Mouse (Mus musculus): ENCODE data around the gene Psmd14. TPM values are rescaled to one million over a fixed set of nuclear protein-coding genes. Genes with fewer than 3 reads are reported as not detected.

Psmd14 gene
- polyA plus RNA-seq, 1 experiment from 2014 or later: 120 TPM

DNA sequence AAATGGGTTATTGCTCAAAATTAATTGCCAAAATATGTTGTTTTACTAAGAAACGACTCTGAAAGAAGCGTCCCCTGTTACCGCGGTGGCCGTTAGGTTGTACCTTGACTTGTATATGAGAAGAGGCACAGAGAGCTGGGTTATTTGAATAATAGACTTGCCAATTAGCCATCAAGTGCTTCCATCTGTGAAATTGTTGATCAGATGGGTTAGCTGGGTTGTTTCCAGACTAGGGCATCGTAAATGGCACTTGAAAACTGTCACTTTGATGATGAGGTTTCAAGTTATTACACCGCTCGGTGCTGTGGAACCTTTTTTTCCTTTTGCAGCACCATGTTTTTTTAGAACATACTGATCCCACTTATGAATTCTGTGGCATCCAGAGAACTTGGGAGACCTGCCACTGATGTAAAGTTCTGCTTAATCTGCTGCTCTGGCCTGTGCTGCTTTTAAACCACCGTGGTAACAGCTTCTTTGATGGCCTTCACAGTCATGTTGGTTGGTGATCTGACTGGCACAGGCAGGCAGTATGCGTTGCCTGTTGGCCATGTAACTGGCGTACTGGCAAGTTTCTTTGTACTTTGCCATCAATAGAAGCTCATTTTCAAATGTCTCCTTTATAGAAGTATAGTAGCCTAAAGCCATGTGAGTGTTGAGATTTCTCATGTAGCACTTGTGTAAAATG, 21.4 kb downstream of the Psmd14 start:
- WGBS: 95% methylated on average over 11 of the region's 11 CpGs
- ATAC-seq: no peak

DNA sequence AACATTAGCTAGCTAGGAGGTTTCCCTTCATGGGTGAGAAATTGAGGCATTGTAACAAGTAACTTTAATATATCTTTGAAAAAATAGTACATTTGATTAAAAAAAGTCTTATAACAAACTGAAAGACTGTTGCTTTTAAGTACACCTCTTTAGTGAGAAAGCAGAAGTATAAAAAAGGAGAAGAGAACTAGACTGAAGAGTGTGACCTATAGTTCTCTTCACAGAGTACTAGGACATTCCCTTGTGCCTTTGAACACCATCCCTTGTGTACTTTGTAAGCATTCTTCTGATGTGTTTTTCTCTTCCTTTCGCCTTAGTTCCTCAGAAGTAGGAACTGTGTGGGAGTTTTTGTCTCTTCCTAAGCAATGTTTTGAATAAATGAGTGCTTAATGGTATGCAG, 22.7 kb downstream of the Psmd14 start:
- H3K27ac ChIP-seq (ENCODE audit: low read depth, low read length): no peak overlapping the region
- 88% methylated on average over 1 of the region's 1 CpGs for WGBS
- TF ChIP-seq CTCF (IDR thresholded peaks at IDR 0.05; ENCODE audit: low read depth): no peak
- H3K36me3 ChIP-seq (ENCODE audit: control insufficient read depth, insufficient read depth): 0 out of 2 replicates have a peak, but pooled peaks cover 4% of the 10 kb centered on the region
- H3K4me3 ChIP-seq (ENCODE audit: low read depth, low read length): no peak overlapping the region
- no peaks in the 10 kb centered on the region for H3K9me3 ChIP-seq (ENCODE audit: control insufficient read depth)
- no peak overlapping the region for H3K9ac ChIP-seq (ENCODE audit: low read depth, low read length)
- H3K4me1 ChIP-seq (replicated peaks; ENCODE audit: control insufficient read depth, insufficient read depth, low read length): no peaks in the 10 kb centered on the region
- no peak overlapping the region for H3K4me2 ChIP-seq (replicated peaks; ENCODE audit: low read depth)
- no peak for ATAC-seq
- no peaks in the 10 kb centered on the region for H3K27me3 ChIP-seq (replicated peaks; ENCODE audit: control insufficient read depth, insufficient read depth, low read length)

More for the DNA sequence above, 21.4 kb downstream of the Psmd14 start:
- H3K4me2 ChIP-seq (replicated peaks; ENCODE audit: low read depth): no peak overlapping the region
- TF ChIP-seq CTCF (IDR thresholded peaks at IDR 0.05; ENCODE audit: low read depth): no peak
- no peak overlapping the region for H3K27ac ChIP-seq (ENCODE audit: low read depth, low read length)
- H3K4me1 ChIP-seq (replicated peaks; ENCODE audit: control insufficient read depth, insufficient read depth, low read length): no peaks in the 10 kb centered on the region
- H3K9me3 ChIP-seq (ENCODE audit: control insufficient read depth): no peaks in the 10 kb centered on the region
- no peaks in the 10 kb centered on the region for H3K27me3 ChIP-seq (replicated peaks; ENCODE audit: control insufficient read depth, insufficient read depth, low read length)
- no peak overlapping the region for H3K4me3 ChIP-seq (ENCODE audit: low read depth, low read length)
- H3K9ac ChIP-seq (ENCODE audit: low read depth, low read length): no peak overlapping the region
- H3K36me3 ChIP-seq (ENCODE audit: control insufficient read depth, insufficient read depth): 0 out of 2 replicates have a peak, but pooled peaks cover 4% of the 10 kb centered on the region

GRCm38 (mm10) chr2:61746051-61746450, 34.6 kb downstream of the Psmd14 start:
- Histone ChIP-seq H3K4me1 (replicated peaks; ENCODE audit: control insufficient read depth, insufficient read depth, low read length) (no peaks in the 10 kb centered on the region), H3K27ac (ENCODE audit: low read depth, low read length) (no peak overlapping the region), H3K9me3 (ENCODE audit: control insufficient read depth) (no peaks in the 10 kb centered on the region), H3K36me3 (ENCODE audit: control insufficient read depth, insufficient read depth) (no peaks in the 10 kb centered on the region; the same call in 1 of the 2 replicates), H3K27me3 (replicated peaks; ENCODE audit: control insufficient read depth, insufficient read depth, low read length) (no peaks in the 10 kb centered on the region), H3K9ac (ENCODE audit: low read depth, low read length) (no peak overlapping the region), H3K4me2 (replicated peaks; ENCODE audit: low read depth) (no peak overlapping the region), H3K4me3 (ENCODE audit: low read depth, low read length) (no peak overlapping the region)
- ATAC-seq: no peak
- TF ChIP-seq CTCF (IDR thresholded peaks at IDR 0.05; ENCODE audit: low read depth): no peak
- 54% methylated on average over 1 of the region's 1 CpGs for WGBS

DNA sequence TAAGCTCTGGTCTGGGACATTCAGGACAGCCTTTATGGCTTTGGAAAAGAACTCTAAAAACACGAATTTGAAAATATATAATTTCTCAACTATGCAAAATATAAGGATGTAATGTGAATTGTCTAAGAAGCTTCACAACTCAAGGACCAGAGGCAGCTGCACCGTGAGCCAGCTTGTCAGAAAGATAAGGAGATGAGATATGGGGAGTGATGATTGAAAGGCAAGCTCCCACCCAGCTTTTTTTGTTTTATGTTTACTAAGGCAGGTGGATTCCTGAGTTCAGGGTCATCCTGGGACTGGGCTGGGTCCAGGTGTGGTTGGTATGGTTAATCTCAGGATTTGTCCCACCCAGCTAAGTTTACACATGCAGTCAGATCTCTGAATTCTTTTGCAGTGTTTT, 35.1 kb downstream of the Psmd14 start:
- no peak for TF ChIP-seq CTCF (IDR thresholded peaks at IDR 0.05; ENCODE audit: low read depth)
- Histone ChIP-seq H3K9me3 (ENCODE audit: control insufficient read depth) (no peaks in the 10 kb centered on the region), H3K4me2 (replicated peaks; ENCODE audit: low read depth) (no peak overlapping the region), H3K36me3 (ENCODE audit: control insufficient read depth, insufficient read depth) (no peaks in the 10 kb centered on the region; the same call in 1 of the 2 replicates), H3K9ac (ENCODE audit: low read depth, low read length) (no peak overlapping the region), H3K27ac (ENCODE audit: low read depth, low read length) (no peak overlapping the region), H3K4me3 (ENCODE audit: low read depth, low read length) (no peak overlapping the region), H3K27me3 (replicated peaks; ENCODE audit: control insufficient read depth, insufficient read depth, low read length) (no peaks in the 10 kb centered on the region), H3K4me1 (replicated peaks; ENCODE audit: control insufficient read depth, insufficient read depth, low read length) (no peaks in the 10 kb centered on the region)
- no peak for ATAC-seq
- WGBS: 27% methylated on average over 2 of the region's 2 CpGs

GRCm38 (mm10) chr2:61747411-61747810, 35.9 kb downstream of the Psmd14 start:
- Histone ChIP-seq H3K9me3 (ENCODE audit: control insufficient read depth) (no peaks in the 10 kb centered on the region), H3K9ac (ENCODE audit: low read depth, low read length) (no peak overlapping the region), H3K4me2 (replicated peaks; ENCODE audit: low read depth) (no peak overlapping the region), H3K27ac (ENCODE audit: low read depth, low read length) (no peak overlapping the region), H3K4me3 (ENCODE audit: low read depth, low read length) (no peak overlapping the region), H3K27me3 (replicated peaks; ENCODE audit: control insufficient read depth, insufficient read depth, low read length) (no peaks in the 10 kb centered on the region), H3K4me1 (replicated peaks; ENCODE audit: control insufficient read depth, insufficient read depth, low read length) (no peaks in the 10 kb centered on the region), H3K36me3 (ENCODE audit: control insufficient read depth, insufficient read depth) (no peaks in the 10 kb centered on the region; the same call in 1 of the 2 replicates)
- no peak for TF ChIP-seq CTCF (IDR thresholded peaks at IDR 0.05; ENCODE audit: low read depth)
- ATAC-seq: no peak
- 61% methylated on average over 2 of the region's 2 CpGs for WGBS

GRCm38 (mm10) chr2:61750702-61751101, 39.2 kb downstream of the Psmd14 start:
- Histone ChIP-seq H3K4me2 (replicated peaks; ENCODE audit: low read depth) (no peak overlapping the region), H3K27me3 (replicated peaks; ENCODE audit: control insufficient read depth, insufficient read depth, low read length) (no peaks in the 10 kb centered on the region), H3K4me1 (replicated peaks; ENCODE audit: control insufficient read depth, insufficient read depth, low read length) (no peaks in the 10 kb centered on the region), H3K27ac (ENCODE audit: low read depth, low read length) (no peak overlapping the region), H3K4me3 (ENCODE audit: low read depth, low read length) (no peak overlapping the region), H3K9me3 (ENCODE audit: control insufficient read depth) (no peaks in the 10 kb centered on the region), H3K36me3 (ENCODE audit: control insufficient read depth, insufficient read depth) (no peaks in the 10 kb centered on the region), H3K9ac (ENCODE audit: low read depth, low read length) (no peak overlapping the region)
- WGBS: 89% methylated on average over 1 of the region's 1 CpGs
- TF ChIP-seq CTCF (IDR thresholded peaks at IDR 0.05; ENCODE audit: low read depth): no peak
- ATAC-seq: no peak
